Mouse (Mus musculus) yolk sac, embryonic 10.5 days (tissue): ENCODE data around the gene Mrfap1.
A peak's percentile ranks its signal among the peaks of the same experiment; 100 is the strongest.

Experiments
- DNase-seq: peaks from one replicate; pipeline ENCODE4 v3.0.0-alpha.2; 2017; ENCODE audit warnings: low spot score

Mrfap1 gene

GRCm38 (mm10) chr5:36796296-36797014, at the start of gene Mrfap1:
Gene Mrfap1, minus strand, starts transcription at chr5:36796772.
- DNase-seq = peak; percentile 94

DNA sequence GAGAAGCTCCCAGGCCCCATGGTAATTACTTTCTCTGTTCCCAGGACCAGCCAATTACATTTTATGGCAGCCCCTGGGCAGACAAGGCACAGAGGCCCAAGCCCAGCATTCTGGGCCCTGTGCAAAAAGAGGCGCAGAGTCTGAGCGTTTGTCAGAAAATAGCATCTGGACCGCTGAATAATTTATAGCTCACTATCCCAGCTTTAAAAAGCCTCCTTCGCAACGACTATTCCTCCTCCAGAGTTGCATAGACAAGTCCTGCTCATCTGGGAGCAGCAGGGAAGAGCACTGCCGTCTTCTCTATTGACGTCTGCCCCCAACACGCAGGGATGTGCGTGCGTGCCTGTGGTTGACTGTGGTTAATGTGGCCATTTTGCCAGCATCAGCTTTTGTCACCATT, 47.9 kb upstream of the Mrfap1 start:
- no peak for DNase-seq

DNA sequence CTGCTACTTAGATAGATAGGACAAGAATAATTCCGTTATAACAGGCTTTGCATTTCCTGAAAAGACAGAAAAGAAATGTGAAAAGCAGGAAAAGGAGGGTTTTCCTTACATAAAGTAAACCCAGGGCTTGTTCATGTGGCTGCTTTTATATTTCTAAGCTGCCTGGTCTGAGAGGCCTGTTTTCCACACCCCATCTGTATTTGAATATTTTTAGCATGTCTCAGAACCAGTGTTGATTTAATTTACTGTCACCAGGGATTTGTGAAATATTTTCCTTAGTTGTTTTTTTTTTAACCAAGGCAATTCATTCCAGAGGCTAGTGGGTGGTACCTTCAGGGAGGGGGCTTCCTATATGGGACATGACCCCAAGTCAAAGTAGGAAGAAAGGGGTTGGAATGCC, 45.1 kb upstream of the Mrfap1 start:
- no peak for DNase-seq

DNA sequence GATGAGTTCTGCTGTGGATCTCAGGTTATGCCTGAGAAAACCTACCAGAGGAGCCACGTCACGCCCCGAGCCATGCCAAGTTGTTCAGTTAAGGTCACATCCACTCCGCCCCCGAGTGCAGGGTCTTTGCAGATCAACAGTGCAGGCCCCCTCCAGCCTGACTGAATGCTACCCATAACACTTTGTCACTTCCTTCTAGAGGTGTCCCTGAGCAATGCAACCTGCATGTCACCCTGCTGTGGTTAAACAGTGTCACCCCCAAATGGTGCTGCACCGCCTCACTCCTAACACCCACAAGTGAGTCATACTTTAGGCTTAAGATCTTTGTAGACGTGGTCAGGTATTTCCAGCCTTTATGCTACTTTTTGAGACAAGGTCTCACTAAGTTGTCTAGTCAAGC, 43.5 kb upstream of the Mrfap1 start:
- no peak for DNase-seq

DNA sequence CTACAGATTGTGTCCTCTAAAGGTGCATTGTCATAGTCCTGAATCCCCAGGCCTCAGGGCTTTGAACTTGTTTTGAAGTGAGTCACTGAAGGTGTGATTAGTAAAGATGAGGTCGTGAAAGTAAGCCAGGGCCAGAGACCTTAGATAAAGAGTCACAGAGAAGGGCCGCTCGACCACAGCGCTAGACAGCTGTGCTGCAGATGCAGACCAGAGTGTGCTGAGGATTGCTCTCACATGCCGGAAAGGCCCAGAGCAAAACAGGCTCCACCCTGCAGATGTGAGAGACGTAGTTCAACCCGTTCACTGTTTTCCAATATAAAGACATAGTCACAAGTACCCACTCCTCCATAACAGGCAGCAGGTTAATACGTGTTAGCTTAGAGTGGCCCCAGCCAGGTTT, 43.0 kb upstream of the Mrfap1 start:
- DNase-seq = no peak

DNA sequence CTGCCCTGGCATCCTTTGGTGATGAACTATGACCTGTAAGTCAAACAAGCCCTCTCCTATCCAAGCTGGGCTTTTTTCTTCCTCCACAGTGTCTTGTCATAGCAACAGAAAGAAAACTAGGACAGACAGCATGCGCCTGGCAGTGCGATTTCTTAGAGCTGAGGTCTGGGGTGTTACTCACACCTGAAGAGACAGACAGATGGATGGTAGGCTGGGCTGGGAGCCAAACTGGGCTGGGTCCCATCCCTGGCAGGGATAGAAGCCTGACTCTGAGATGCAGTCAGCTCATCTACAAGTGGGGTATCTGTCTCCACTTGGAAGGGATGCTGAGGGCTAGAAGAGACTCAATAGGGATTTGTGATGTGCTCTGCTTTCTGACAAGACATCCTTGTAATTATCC, 42.5 kb upstream of the Mrfap1 start:
- no peak for DNase-seq

DNA sequence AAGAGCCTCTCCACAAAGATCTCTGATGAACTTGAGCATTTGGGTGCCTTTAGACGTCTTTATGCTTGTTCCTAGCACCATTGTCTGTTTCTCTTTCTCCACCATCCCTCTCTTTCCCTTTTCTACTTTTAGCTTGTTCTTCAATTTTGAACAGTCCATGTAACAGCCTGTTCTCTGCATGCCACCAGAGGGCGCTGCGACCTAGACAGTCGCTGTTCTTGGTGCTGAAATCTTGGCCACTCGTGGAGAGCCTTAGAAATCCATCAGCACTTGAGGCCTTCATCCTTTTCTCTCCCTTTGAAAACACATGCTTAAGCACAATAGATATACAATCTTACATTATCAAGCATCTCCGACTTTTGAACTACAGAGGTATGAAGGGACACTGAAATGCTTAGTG, 39.4 kb upstream of the Mrfap1 start:
- DNase-seq = peak; percentile 42

GRCm38 (mm10) chr5:36831272-36831671, 34.7 kb upstream of the Mrfap1 start:
- DNase-seq = no peak

DNA sequence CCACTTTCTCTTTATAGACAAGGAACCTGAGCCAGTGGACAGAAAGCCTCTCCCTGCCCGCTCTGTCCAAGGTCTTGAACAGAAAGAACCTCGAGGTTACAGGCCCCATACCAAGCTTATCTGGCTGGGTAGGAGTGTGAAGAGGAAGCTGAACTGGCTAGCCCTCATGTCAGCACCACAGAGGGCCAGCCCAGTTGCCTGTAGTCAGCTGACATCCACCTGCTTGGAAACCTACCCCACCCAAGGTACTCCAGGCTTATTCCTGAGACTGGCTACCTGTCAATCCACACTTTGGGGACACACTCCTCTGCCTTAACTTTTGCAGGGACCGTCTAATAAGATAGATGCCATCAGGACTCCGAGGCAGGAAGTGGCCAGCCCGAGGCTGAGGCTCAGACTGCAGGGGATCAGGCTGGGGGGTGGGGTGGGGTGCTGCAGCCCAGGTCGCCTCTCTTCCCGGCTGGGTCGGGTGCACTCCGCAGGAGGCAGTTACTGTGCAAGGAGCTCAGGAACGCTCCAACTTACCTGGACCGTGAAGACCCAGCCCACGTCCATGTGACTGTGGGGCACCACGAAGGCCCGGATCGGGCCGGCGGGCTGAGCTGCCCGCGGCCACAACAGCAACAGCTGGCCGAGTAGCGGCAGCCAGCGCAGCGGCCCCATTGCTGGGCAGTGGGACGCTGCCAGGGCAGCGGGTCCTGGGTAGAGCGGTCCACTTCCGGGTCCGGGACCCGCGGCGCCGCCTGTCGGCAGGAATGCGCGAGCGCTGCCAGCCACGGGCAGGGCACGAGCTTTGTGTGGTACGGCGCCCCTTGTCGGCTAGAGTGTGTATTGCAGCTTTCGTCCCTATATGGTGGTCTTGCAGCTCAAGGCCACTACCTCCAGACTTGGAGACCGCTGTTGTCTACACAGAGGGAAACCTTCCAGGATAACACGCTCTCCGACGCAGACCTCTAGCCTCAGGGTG, 33.6 kb upstream of the Mrfap1 start, which contains the start of gene Man2b2:
Gene Man2b2, minus strand, starts transcription at position 741 of the 967 bp plus-strand sequence.
- peak; percentile 85 for DNase-seq

DNA sequence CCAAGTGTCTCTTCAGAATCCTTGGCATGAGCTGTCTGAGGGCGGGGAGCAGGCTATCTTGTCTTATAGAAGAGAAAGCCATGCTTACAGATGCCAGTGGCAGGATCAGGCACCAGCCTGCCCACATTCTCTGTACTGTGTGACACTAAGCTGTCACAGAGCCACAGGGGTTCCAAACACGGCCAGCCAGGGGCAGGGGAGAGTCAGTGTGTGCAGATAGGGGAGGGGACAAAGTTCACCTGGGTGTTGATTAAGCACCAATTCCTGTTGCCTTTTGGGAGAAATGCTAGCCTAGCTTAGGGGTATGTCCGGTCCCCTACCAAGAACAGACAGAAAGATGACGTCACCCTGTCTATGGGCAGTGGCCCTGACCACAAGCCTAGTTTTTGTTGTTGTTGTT, 32.5 kb upstream of the Mrfap1 start:
- DNase-seq = peak; percentile 72

DNA sequence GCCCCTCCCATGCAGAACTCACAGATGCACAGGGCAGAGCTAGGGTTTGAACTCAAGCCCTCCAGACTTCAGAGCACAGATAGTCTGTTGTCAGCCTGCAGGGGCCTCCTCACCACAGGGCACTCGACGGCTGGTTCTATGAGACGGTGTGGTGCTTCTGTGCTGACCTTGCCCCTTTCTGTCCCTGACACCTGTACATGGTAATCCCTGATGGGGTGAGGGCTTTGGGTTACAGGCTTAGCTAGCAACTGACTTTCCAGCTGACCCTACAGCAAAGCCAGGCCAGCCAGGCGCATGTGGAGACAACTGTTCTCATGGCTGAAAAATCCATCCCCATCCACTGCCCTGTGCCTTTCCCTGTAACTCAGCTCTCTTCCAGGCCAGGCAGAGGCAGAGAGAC, 26.3 kb upstream of the Mrfap1 start:
- DNase-seq = no peak

DNA sequence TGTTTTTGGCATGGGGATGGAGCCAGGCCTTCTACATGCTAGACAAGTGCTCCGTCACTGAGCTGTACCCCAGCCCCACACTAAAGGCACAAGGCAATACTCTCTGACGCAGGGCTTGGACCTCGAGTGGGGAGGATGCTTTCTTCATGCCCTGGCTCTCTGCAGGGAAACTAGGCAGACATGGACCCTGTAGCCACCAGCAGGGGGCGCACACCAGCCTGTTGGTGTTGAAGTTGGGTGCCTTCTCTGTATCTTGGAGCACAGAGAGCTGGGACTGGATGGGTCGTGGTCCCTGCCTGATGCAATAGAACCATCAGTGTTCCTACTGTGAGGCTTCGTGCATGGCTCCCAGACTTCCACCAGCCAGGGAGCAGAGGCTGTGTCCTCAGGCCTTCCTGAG, 23.6 kb upstream of the Mrfap1 start:
- DNase-seq = no peak

DNA sequence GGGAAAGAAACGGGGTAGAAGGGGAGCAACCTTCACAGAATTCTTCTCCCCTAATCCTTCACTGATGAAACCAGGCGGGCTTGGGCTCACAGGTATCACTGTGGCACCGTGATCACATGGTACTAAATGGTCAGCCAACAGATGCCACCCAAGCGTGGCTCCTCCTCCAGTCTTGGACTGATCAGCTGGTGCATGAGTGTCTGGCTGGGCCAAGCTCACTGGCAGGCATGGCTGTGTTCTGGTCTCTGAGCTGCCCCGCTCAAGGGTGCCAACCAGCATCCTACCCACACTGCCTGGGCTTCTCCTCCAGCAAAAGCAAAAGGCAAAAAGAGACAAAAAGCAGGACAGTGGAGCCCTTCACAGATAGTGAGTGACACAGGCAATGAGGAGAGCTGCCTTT, 23.2 kb upstream of the Mrfap1 start:
- no peak for DNase-seq

- DNase-seq = no peak
These were observed 21.2 kb upstream of the Mrfap1 start for GRCm38 (mm10) chr5:36817738-36818137.

DNA sequence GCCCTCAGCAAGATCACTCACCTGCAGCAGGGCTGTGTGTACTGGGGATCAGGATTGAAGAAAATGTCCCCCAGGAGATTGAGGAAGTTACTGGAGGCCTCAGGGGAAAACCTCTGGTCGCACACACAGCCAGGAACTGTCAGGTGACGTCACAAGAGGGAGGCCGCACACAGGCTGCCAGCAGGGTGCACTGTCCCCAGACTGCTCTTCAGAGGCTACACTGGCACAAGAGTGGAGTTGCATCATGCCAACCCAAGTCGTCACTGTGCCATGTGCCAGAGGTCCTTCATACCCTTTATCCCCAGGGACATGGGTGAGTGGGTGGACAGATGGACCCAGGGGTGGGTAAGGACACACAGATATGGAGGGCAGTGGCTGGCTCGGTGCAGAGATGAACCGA, 18.0 kb upstream of the Mrfap1 start:
- no peak for DNase-seq

DNA sequence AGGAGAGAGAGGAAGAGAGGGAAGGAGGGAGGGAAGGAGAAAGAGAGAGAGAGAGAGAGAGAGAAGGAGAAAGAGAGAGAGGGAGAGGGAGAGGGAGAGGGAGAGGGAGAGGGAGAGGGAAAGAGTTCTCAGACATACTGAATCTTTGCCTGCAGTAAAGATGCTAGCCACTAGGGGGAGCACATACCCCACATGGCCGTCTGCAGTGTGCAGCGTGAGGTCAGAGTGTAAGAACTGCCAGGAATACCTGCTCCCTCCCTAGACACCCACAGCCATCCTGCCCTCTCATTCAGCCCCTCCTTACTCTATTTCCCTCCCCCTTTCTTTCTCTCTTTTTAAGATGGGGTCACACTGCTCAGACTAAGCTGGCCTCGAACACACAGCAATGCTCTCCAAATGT, 14.8 kb upstream of the Mrfap1 start:
- DNase-seq = peak; percentile 40

- no peak for DNase-seq
These were observed 14.1 kb upstream of the Mrfap1 start for GRCm38 (mm10) chr5:36810634-36811033.

DNA sequence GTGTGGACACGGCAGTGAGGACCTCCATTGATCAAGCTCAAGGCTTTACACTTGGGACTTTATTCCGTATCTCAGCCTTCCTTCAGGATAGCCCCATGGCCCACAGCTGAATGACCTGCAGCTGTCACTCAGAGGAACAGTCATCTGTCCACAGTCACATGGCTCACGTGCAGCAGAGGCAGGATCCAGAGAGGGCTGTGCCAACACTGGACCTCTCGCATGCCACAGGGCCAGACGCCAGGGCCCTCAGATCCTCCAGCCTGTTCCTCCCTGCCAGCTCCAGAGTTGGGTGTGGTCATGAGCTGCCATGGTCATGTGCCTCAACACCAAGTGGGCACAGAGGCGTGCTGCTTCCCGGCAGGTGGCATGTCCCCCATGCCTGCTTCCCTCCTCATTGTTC, 12.6 kb upstream of the Mrfap1 start:
- no peak for DNase-seq

GRCm38 (mm10) chr5:36807106-36807505, 10.5 kb upstream of the Mrfap1 start:
- no peak for DNase-seq

GRCm38 (mm10) chr5:36797291-36797690, 719 bp upstream of the Mrfap1 start:
- no peak for DNase-seq

- peak; percentile 69 for DNase-seq
These were observed 801 bp downstream of the Mrfap1 start for GRCm38 (mm10) chr5:36795647-36796295.

DNA sequence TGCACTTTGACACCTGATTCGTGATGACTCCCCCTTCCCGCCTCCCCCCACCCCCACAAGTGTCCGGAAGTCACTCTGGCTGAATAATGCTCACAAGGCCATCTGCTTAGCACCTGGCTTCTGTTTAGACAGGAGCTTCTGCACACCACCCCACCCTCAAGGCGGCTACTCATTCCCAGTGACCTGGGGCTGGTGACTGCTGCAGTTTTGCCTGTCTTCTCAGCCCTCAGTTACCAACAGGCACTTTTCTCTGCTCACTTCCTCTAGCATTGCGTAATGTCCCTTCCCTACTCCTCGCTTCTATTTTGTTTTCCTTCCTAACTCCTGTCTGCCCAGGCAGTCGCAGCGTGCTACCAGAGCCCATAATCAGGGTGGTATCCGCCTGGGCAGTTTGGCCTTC, 4.7 kb downstream of the Mrfap1 start:
- DNase-seq = peak; percentile 62

DNA sequence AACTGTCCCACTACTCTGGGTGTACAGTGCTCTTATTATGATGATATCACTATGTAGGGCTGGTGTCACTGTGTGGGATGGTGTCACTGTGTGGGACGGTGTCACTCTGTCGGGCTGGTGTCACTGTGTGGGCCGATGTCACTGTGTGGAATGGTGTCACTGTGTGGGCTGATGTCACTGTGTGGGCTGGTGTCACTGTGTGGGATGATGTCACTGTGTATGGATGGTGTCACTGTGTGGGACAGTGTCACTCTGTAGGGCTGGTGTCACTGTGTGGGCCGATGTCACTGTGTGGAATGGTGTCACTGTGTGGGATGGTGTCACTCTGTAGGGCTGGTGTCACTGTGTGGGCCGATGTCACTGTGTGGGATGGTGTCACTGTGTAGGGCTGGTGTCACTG, 10.5 kb downstream of the Mrfap1 start:
- DNase-seq = no peak
